Mouse (Mus musculus): ENCODE results near the gene Fhl3. TPM values are rescaled to one million over a fixed set of nuclear protein-coding genes. Genes with fewer than 3 reads are reported as not detected.

Fhl3 gene
- polyA plus RNA-seq, 1 experiment from 2014 or later, result 11.6 TPM

- ATAC-seq (ENCODE audit: insufficient number of reproducible peaks, low FRiP score, low TSS enrichment, low read depth) (no peak), DNase-seq (ENCODE audit: low spot score) (no peak)
- Histone ChIP-seq H3K4me3 (ENCODE audit: low read depth, low read length) (no peak overlapping the region), H3K4me2 (ENCODE audit: low read depth, severe bottlenecking) (no peak overlapping the region), H3K27ac (replicated peaks; ENCODE audit: low read depth, low read length) (no peak overlapping the region), H3K27me3 (ENCODE audit: control insufficient read depth, insufficient read depth, low read length) (no peaks in the 10 kb centered on the region), H3K36me3 (ENCODE audit: control insufficient read depth, insufficient read depth, low read length) (peaks cover 16% of the 10 kb centered on the region), H3K4me1 (ENCODE audit: control insufficient read depth, insufficient read depth, low read length) (no peaks in the 10 kb centered on the region), H3K9ac (ENCODE audit: low read length) (no peak overlapping the region), H3K9me3 (ENCODE audit: control insufficient read depth, low read length) (no peaks in the 10 kb centered on the region)
- 84% methylated on average over 8 of the region's 8 CpGs for WGBS
These were observed 14.6 kb upstream of the Fhl3 start for GRCm38 (mm10) chr4:124685897-124686402.

GRCm38 (mm10) chr4:124691455-124691854, 9.0 kb upstream of the Fhl3 start:
- Histone ChIP-seq H3K27me3 (ENCODE audit: control insufficient read depth, insufficient read depth, low read length) (no peaks in the 10 kb centered on the region), H3K4me2 (ENCODE audit: low read depth, severe bottlenecking) (no peak overlapping the region), H3K36me3 (ENCODE audit: control insufficient read depth, insufficient read depth, low read length) (no peaks in the 10 kb centered on the region), H3K4me3 (ENCODE audit: low read depth, low read length) (no peak overlapping the region), H3K9me3 (ENCODE audit: control insufficient read depth, low read length) (no peaks in the 10 kb centered on the region), H3K27ac (replicated peaks; ENCODE audit: low read depth, low read length) (no peak overlapping the region), H3K4me1 (ENCODE audit: control insufficient read depth, insufficient read depth, low read length) (peaks cover 10% of the 10 kb centered on the region), H3K9ac (ENCODE audit: low read length) (no peak overlapping the region; the same call in 1 of the 2 replicates)
- 93% methylated on average over 8 of the region's 8 CpGs for WGBS
- DNase-seq (ENCODE audit: low spot score) (no peak), ATAC-seq (ENCODE audit: insufficient number of reproducible peaks, low FRiP score, low TSS enrichment, low read depth) (no peak)

DNA sequence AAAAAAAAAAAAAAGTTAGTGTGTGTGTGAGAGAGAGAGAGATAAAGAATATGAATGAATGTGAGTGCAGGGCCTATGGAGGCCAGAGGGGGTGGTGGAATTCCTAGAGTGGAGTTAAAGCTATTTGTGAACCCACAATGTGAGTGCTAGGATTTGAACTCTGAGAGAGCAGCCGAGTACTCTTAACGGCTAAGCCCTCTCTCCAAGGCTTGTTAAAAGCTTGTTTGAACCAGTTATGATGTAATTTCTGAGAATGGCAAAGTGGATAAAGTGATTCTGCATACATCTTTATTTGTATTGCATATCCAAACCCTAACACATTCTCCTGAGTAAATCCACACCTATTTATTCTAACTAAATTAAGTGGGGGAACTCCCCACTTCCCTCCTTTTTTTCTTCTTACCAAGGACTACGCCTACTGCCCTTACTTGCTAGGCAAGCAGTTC, 8.1 kb upstream of the Fhl3 start:
- no peak for ATAC-seq (ENCODE audit: insufficient number of reproducible peaks, low FRiP score, low TSS enrichment, low read depth)
- 70% methylated on average over 3 of the region's 3 CpGs for WGBS

GRCm38 (mm10) chr4:124693135-124693894, 7.2 kb upstream of the Fhl3 start, which contains the start of gene Utp11:
Utp11 (minus strand) TSS chr4:124693600.
- Histone ChIP-seq H3K4me1 (ENCODE audit: control insufficient read depth, insufficient read depth, low read length) (peaks cover 10% of the 10 kb centered on the region), H3K4me2 (ENCODE audit: low read depth, severe bottlenecking) (peak within 1 kb of the TSS; percentile 55), H3K9me3 (ENCODE audit: control insufficient read depth, low read length) (no peaks in the 10 kb centered on the region), H3K27ac (replicated peaks; ENCODE audit: low read depth, low read length) (0 out of 2 replicates have a peak within 1 kb of the TSS, but pooled peaks have one; percentile 14), H3K9ac (ENCODE audit: low read length) (peak within 1 kb of the TSS; percentile 87), H3K4me3 (ENCODE audit: low read depth, low read length) (peak within 1 kb of the TSS; percentile 96), H3K27me3 (ENCODE audit: control insufficient read depth, insufficient read depth, low read length) (no peaks in the 10 kb centered on the region), H3K36me3 (ENCODE audit: control insufficient read depth, insufficient read depth, low read length) (no peaks in the 10 kb centered on the region)
- 1% methylated on average over 43 of the region's 43 CpGs for WGBS
- DNase-seq (ENCODE audit: low spot score), result peak; percentile 86
- peak; percentile 90 for ATAC-seq (ENCODE audit: insufficient number of reproducible peaks, low FRiP score, low TSS enrichment, low read depth)

More for the DNA sequence above, 8.1 kb upstream of the Fhl3 start:
- peaks cover 10% of the 10 kb centered on the region for H3K4me1 ChIP-seq (ENCODE audit: control insufficient read depth, insufficient read depth, low read length)
- peak overlapping the region; percentile 96 for H3K4me3 ChIP-seq (ENCODE audit: low read depth, low read length)
- no peak for DNase-seq (ENCODE audit: low spot score)
- no peaks in the 10 kb centered on the region for H3K27me3 ChIP-seq (ENCODE audit: control insufficient read depth, insufficient read depth, low read length)
- H3K4me2 ChIP-seq (ENCODE audit: low read depth, severe bottlenecking), result peak overlapping the region; percentile 55
- H3K9ac ChIP-seq (ENCODE audit: low read length), result no peak overlapping the region
- no peaks in the 10 kb centered on the region for H3K9me3 ChIP-seq (ENCODE audit: control insufficient read depth, low read length)
- H3K36me3 ChIP-seq (ENCODE audit: control insufficient read depth, insufficient read depth, low read length), result no peaks in the 10 kb centered on the region
- no peak overlapping the region for H3K27ac ChIP-seq (replicated peaks; ENCODE audit: low read depth, low read length)

DNA sequence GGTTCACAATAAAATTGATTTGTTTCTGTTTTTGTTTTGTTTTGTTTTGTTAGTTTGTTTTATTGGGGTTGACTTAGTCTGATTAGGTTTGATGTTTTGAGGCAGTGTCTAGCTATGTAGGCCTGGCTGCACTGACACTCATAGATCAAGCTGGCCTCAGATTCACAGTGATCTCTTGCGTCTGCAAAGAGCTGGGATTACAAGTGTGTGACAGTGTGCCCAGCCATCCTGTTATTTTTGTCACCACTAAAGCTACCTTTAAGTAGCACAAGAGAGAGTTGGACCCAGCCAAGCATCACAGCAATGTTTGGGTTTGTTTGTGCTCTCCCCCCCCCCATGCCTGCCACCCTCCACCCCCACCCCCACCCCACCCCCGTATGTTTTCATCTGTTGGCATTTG, 5.9 kb upstream of the Fhl3 start:
- H3K36me3 ChIP-seq (ENCODE audit: control insufficient read depth, insufficient read depth, low read length), result no peaks in the 10 kb centered on the region

GRCm38 (mm10) chr4:124695786-124696516, 4.5 kb upstream of the Fhl3 start:
- H3K27ac ChIP-seq (replicated peaks; ENCODE audit: low read depth, low read length), result no peak overlapping the region
- H3K4me1 ChIP-seq (ENCODE audit: control insufficient read depth, insufficient read depth, low read length), result peaks cover 17% of the 10 kb centered on the region
- no peaks in the 10 kb centered on the region for H3K36me3 ChIP-seq (ENCODE audit: control insufficient read depth, insufficient read depth, low read length)
- peak overlapping the region; percentile 30; the same call in 1 of the 2 replicates for H3K4me2 ChIP-seq (ENCODE audit: low read depth, severe bottlenecking)
- no peak for DNase-seq (ENCODE audit: low spot score)
- WGBS, result 10% methylated on average over 18 of the region's 18 CpGs
- no peak for ATAC-seq (ENCODE audit: insufficient number of reproducible peaks, low FRiP score, low TSS enrichment, low read depth)
- no peaks in the 10 kb centered on the region for H3K9me3 ChIP-seq (ENCODE audit: control insufficient read depth, low read length)
- H3K9ac ChIP-seq (ENCODE audit: low read length), result peak overlapping the region; percentile 32; the same call in 1 of the 2 replicates
- no peak overlapping the region for H3K4me3 ChIP-seq (ENCODE audit: low read depth, low read length)
- H3K27me3 ChIP-seq (ENCODE audit: control insufficient read depth, insufficient read depth, low read length), result no peaks in the 10 kb centered on the region

More for the DNA sequence above, 5.9 kb upstream of the Fhl3 start:
- H3K4me1 ChIP-seq (ENCODE audit: control insufficient read depth, insufficient read depth, low read length), result peaks cover 12% of the 10 kb centered on the region
- no peak overlapping the region for H3K4me2 ChIP-seq (ENCODE audit: low read depth, severe bottlenecking)
- H3K9ac ChIP-seq (ENCODE audit: low read length), result no peak overlapping the region
- no peak for DNase-seq (ENCODE audit: low spot score)
- H3K9me3 ChIP-seq (ENCODE audit: control insufficient read depth, low read length), result no peaks in the 10 kb centered on the region
- no peak for ATAC-seq (ENCODE audit: insufficient number of reproducible peaks, low FRiP score, low TSS enrichment, low read depth)
- WGBS, result 87% methylated on average over 2 of the region's 2 CpGs
- H3K27me3 ChIP-seq (ENCODE audit: control insufficient read depth, insufficient read depth, low read length), result no peaks in the 10 kb centered on the region
- no peak overlapping the region for H3K27ac ChIP-seq (replicated peaks; ENCODE audit: low read depth, low read length)
- H3K4me3 ChIP-seq (ENCODE audit: low read depth, low read length), result no peak overlapping the region

DNA sequence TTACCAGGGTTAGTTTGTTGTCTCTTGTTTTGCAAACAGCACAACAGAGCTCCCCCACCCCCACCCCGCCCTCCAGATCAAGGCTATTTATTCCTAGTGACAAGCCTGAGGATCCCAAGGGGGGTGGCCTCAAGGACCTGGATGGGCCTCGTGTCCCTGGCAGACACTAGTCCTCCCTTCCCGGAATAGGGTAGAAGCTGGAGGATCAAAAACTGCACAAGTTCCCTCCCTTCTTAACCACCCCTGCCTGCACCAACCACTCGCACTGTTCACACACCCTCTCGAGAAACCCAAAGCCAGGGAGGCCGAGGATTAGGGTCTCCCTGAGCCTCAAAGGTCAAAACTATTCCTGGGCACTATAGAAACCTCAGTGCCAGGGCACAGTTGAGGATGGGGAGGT, 710 bp upstream of the Fhl3 start:
- ATAC-seq (ENCODE audit: insufficient number of reproducible peaks, low FRiP score, low TSS enrichment, low read depth) (no peak), DNase-seq (ENCODE audit: low spot score) (peak; percentile 41)
- Histone ChIP-seq H3K27me3 (ENCODE audit: control insufficient read depth, insufficient read depth, low read length) (no peaks in the 10 kb centered on the region), H3K9ac (ENCODE audit: low read length) (0 out of 2 replicates have a peak overlapping the region, but pooled peaks have one; percentile 9), H3K27ac (replicated peaks; ENCODE audit: low read depth, low read length) (peak overlapping the region; percentile 88), H3K9me3 (ENCODE audit: control insufficient read depth, low read length) (no peaks in the 10 kb centered on the region), H3K4me1 (ENCODE audit: control insufficient read depth, insufficient read depth, low read length) (peaks cover 41% of the 10 kb centered on the region), H3K36me3 (ENCODE audit: control insufficient read depth, insufficient read depth, low read length) (no peaks in the 10 kb centered on the region), H3K4me2 (ENCODE audit: low read depth, severe bottlenecking) (peak overlapping the region; percentile 82), H3K4me3 (ENCODE audit: low read depth, low read length) (peak overlapping the region; percentile 90)
- WGBS, result 2% methylated on average over 6 of the region's 6 CpGs

- DNase-seq (ENCODE audit: low spot score) (peak; percentile 68), ATAC-seq (ENCODE audit: insufficient number of reproducible peaks, low FRiP score, low TSS enrichment, low read depth) (no peak)
- H3K4me3 ChIP-seq (ENCODE audit: low read depth, low read length), result peak overlapping the region; percentile 90
- no peaks in the 10 kb centered on the region for H3K27me3 ChIP-seq (ENCODE audit: control insufficient read depth, insufficient read depth, low read length)
- H3K9me3 ChIP-seq (ENCODE audit: control insufficient read depth, low read length), result no peaks in the 10 kb centered on the region
- H3K4me1 ChIP-seq (ENCODE audit: control insufficient read depth, insufficient read depth, low read length), result peaks cover 46% of the 10 kb centered on the region
- WGBS, result 1% methylated on average over 22 of the region's 22 CpGs
- no peaks in the 10 kb centered on the region for H3K36me3 ChIP-seq (ENCODE audit: control insufficient read depth, insufficient read depth, low read length)
- H3K27ac ChIP-seq (replicated peaks; ENCODE audit: low read depth, low read length), result peak overlapping the region; percentile 88
- peak overlapping the region; percentile 82 for H3K4me2 ChIP-seq (ENCODE audit: low read depth, severe bottlenecking)
- peak overlapping the region; percentile 86 for H3K9ac ChIP-seq (ENCODE audit: low read length)
These were observed 748 bp downstream of the Fhl3 start for GRCm38 (mm10) chr4:124701052-124701845.
